Mouse (Mus musculus): ENCODE data around the gene Jakmip3.

DNA sequence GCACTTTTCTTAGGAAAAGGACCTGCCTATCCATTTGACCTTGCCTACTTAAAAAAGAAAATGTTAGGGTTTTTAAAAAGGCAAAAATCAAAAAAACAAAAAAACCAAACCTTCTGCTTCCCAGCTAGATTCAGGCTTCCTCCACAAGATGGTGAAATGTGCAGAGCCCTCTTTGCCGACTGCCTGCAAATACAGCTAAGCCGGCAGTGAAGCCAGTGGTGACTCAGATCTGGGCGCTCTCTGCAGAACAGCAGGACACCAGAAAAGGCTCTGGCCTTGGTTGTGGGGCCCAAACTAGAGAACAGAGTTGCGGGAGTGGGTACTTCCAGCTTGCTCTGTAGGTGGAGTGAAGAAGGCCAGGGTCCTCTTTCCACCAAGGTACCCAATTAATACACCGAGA lies 1.0 kb downstream of the Jakmip3 start:
- no peak for TF ChIP-seq CTCF (IDR thresholded peaks at IDR 0.05; ENCODE audit: control insufficient read depth, insufficient read depth, low read length)
- TF ChIP-seq POLR2A (IDR thresholded peaks at IDR 0.05; ENCODE audit: borderline replicate concordance, control insufficient read depth, low read depth, low read length), result no peak

Data from bone marrow, adult 2 months (tissue).